Mouse (Mus musculus): Measurements from ENCODE around the gene Tmem135. TPM values are rescaled to one million over a fixed set of nuclear protein-coding genes. Genes with fewer than 3 reads are reported as not detected.
A peak's percentile ranks its signal among the peaks of the same experiment; 100 is the strongest.

Gene Tmem135
- total RNA-seq (2021): 10 to 100 TPM; 13.1 to 21.6 TPM
- long read RNA-seq, experiment 1, transcript Tmem135-201 (15 exons, 3,700 nt): major isoform, 9 of 16 reads
- long read RNA-seq, experiment 1, partial matches to known transcripts: 2 of 16 reads
- long read RNA-seq, experiment 1, other reads (novel, unspliced or antisense): 5 of 16 reads
- long read RNA-seq, experiment 2, transcript Tmem135-201 (15 exons, 3,700 nt): major isoform, 11 of 17 reads
- long read RNA-seq, experiment 2, partial matches to known transcripts: 1 of 17 reads
- long read RNA-seq, experiment 2, other reads (novel, unspliced or antisense): 5 of 17 reads

DNA sequence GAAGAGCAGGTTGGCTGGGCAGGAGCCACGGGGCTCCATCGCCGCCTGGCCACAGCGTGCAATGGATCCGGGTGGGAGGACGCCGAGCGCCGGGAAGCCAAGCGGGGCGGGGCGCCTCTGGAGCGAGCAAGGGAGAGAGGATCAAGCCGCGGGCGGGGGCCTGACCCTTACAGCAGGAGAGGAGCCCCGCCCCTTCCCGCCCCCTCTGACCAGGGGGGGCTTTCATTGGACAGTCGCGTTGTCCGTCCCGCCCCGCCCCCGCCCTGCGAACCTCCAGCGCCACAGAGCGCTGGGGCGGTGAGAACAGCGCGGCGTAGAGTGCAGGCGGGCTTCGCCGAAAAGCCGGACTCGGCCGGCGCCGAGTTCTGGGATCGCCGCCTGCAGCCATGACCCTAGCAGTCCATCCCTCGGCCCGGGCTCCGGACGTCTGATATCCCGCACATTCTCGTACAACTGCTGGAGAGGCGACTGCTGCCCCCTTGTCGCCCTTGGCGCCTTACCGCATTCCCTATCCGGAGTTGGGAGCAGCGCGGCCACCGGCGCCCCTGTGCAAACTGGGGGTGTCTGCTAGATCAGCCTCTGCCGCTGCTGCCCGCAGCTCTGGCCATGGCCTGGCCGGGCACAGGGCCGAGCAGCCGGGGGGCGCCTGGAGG, at the start of gene Tmem135, which contains the start of gene Fzd4:
TSS of gene Tmem135 (minus strand) at position 142 of the 653 bp plus-strand sequence.
TSS of gene Fzd4 (plus strand) at position 275 of the 653 bp plus-strand sequence.
- DNase-seq: peak; percentile 98

- no peak for DNase-seq
These were observed 46.3 kb upstream of the Tmem135 start for GRCm38 (mm10) chr7:89450312-89450711.

GRCm38 (mm10) chr7:89445137-89445536, 41.1 kb upstream of the Tmem135 start:
- no peak for DNase-seq

- no peak for DNase-seq
These were observed 38.2 kb upstream of the Tmem135 start for GRCm38 (mm10) chr7:89442242-89442641.

- DNase-seq: no peak
These were observed 37.3 kb upstream of the Tmem135 start for GRCm38 (mm10) chr7:89441291-89441690.

DNA sequence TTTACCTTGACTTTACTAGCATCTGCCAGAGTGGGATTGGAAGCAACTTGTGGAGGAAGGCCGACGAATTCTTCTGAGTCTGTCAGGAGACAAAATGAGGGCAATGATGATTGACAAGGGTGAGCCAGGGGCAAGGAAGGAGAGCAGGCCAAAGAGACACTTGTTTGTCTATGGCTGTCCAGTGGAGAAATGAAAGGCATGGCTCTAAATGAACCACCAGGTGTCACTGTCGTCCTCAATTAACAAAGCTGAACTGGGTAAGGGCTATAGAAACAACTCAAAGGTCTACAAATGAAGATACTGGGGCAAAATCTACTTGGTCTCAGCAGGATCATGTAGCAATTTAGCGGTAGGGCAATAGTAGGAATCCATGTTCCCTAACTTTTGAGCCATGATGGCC, 33.6 kb upstream of the Tmem135 start:
- DNase-seq: no peak

- DNase-seq: no peak
These were observed 32.4 kb upstream of the Tmem135 start for GRCm38 (mm10) chr7:89436404-89436803.

DNA sequence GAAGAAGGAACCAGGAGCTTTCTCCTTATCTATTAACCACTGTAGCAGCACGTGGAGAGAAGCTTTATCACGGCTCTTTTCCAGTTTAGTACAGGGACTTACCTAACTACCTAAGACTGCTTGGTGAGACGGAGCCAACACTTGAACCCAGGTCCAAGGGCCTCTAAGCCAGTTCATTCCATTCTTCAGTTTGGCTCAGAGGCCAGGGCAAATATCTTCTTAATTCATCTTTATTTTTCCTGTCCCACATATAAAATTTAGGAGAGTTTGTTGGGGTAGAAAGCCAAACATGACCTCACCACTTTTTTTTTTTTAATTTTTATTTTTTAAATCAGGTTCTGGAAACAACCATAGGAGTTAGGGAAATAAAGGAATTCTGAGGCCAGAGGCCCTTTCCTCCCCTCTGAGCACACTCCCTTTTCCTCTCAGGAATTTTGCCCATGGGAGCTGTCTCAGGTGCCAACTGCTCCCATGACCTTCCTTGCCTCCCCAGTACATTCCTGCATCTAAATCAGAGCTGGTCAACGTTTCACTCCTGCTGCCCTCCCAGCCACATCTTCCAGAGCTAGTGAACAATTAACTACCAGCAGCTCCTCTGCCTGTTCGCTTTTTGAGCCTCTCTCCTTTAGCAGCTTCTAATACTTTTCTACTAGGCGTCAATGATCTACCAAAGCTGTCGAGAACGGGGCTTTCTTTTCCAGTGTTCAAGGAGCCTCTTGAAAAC, 30.0 kb upstream of the Tmem135 start:
- no peak for DNase-seq

GRCm38 (mm10) chr7:89433193-89433892, 29.3 kb upstream of the Tmem135 start:
- DNase-seq: no peak

DNA sequence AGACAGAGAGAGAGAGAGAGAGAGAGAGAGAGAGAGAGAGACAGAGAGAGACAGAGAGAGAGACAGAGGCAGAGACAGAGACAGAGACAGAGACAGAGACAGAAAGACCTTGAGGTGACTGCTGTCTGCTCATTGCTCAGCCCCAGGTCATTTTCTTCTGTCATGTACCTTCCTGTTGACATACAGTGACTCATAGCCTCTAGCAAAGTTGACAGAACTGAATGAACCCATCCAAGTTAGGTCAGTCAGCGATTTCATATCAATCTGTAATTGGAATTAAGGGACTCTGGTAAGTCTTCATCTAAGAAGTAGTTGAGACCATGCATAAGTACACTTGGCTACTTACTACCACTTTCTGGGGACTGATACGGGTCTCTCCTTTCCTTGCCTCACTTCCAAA, 27.2 kb upstream of the Tmem135 start:
- no peak for DNase-seq

DNA sequence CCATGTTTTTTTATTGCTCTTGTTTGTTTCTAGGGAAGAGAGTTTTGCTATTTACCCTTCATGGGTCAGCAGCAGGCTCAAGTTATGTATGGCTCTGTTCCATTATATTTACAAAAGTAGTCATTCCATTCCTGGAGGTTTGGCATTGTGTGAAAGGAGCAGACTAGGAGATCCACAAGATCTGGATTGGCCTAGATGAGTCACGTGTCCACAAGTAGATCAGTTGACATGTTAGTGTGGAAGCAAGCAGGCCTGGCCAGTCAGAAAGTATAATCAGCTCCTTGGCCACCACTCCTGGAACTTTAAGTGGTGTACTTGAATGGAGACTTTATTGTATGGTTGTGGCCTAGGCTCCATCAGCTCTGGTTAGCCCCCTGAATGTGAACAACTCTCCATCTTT, 25.3 kb upstream of the Tmem135 start:
- no peak for DNase-seq

GRCm38 (mm10) chr7:89428804-89429203, 24.8 kb upstream of the Tmem135 start:
- no peak for DNase-seq

- no peak for DNase-seq
These were observed 23.1 kb upstream of the Tmem135 start for GRCm38 (mm10) chr7:89427101-89427500.

DNA sequence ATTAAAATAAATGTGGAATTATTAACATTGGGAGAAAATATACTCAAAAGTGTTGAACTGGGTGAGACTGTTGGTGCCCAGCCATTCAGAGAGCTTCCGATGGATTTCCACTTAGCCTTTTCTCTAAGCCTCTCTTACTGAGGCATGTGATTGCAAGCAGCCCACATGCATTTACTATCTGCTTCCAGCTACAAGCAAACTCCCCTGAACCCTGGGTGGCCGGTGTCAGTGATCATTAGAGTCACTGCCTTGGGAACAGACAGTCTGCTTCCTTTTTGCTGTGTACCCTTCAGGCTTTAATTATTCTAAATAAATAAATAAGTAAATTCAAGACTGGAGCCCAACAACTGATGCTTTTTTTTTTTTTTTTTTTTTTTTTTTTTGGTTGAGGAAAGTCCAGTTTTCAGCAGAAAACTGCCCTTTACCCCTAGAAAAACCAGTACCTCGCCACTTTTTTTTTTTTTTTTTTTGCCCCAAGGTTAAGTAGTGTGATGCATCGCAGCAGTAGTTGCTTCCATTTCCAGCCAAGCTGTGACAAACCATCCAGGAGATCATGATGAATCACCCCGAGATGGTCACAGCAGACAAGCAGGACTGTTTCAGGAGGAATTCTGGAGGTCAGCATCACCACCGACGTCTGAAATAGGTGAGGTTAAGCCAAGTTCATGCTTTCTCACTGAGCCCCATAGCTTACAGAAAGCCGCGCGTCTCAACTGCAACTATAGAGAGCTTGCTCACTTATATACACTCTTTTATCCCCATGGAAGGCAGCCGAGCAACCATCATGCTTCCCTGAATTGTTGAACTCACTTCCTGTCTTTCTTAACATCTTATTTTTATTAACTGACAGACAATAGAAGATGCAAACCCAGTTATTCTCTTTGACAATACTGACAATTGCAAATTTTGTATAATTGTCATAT, 22.0 kb upstream of the Tmem135 start:
- DNase-seq: no peak

DNA sequence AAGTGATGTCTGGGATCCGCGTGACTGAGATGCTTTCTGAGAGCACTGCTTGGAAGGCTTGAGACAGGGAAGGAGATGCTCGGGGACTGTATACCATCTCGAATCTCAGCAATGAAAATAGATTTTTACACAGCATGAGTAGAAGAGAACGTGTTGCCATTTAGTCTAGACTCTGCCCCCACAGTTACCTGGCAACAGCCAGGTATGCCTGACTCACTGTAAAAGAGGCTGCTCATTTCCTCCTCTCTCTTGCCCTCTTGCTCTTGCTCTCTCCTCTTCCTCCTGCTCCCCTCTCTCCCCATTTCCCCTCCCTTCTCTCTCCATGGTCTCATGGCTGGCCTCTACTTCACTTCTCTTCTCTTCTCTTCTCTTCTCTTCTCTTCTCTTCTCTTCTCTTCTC, 20.6 kb upstream of the Tmem135 start:
- DNase-seq: no peak

DNA sequence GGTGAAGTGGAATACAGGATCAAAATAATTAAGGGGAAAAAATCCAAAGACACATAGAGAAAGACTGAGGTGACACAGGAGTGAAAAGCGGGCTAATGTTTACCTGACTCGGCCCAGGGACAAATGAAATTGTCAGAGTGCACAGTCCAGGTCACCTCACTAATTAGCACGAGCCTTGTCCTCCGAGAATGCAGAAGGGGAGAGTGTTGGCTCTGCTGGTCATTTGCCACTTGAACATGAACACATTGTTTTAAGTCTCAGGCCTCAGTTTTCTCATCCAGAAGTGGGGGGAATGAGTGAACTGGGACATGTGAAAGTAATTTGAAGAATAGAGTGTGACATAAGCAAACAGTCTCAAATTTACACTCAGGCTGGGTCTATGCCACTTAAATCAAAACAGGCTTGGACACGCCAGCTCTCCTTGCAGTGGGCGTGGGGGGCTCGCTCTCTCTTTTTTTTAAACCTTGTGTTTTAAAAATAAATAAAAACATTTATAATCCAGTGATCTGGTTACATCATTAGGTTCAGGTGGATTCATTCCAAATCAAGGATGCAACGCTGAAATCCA, 19.8 kb upstream of the Tmem135 start:
- DNase-seq: no peak

DNA sequence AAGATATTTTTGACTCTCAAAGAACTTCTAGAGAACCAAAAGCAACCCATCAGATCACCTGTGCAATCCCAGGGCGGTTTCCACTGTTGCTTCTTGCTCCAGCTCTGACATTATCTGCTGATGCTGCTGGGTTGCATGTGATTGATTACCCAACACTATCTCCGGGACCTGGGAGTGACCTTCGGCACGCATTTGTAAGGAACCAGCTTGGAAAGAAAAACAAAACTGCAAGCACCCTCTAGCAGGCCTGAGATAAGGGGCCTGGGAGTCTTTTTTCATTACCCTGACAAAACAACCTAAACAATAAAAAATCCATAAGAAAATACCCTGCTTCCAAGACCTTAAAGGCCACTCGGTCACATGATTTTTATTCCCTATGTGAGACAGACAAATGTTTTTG, 19.2 kb upstream of the Tmem135 start:
- no peak for DNase-seq

- DNase-seq: no peak
These were observed 18.6 kb upstream of the Tmem135 start for GRCm38 (mm10) chr7:89422650-89423049.

GRCm38 (mm10) chr7:89421294-89421693, 17.3 kb upstream of the Tmem135 start:
- no peak for DNase-seq

- no peak for DNase-seq
These were observed 15.1 kb upstream of the Tmem135 start for GRCm38 (mm10) chr7:89418917-89419679.

All from gastrocnemius, postnatal 25 days (tissue).